Mouse (Mus musculus) hindbrain, embryonic 11.5 days (tissue): ENCODE results near the gene Rnf157. TPM values are rescaled to one million over a fixed set of nuclear protein-coding genes. Genes with fewer than 3 reads are reported as not detected.

ENCODE experiments used
- ATAC-seq: fragments of 200-750 bp; cut with Nextera tagmentation; 2 replicates; pipeline ENCODE4 v1.8.0; 2017; ENCODE audit warnings: mild to moderate bottlenecking, moderate TSS enrichment, moderate library complexity; ENCODE audit not compliant: low FRiP score
- DNase-seq: peaks from one replicate; pipeline ENCODE4 v3.0.0-alpha.2; 2015; ENCODE audit warnings: low spot score
- H3K27ac ChIP-seq: fragments of 300-500 bp; sonication (generic); 2 replicates; pipeline ENCODE4 v1.5.1; 2014; ENCODE audit warnings: mild to moderate bottlenecking, low read depth, low read length
- H3K27me3 ChIP-seq: fragments of 300-500 bp; sonication (generic); 2 replicates; pipeline ENCODE4 v1.6.1; 2014; ENCODE audit warnings: mild to moderate bottlenecking, low read length, moderate library complexity, mixed read lengths; ENCODE audit not compliant: control insufficient read depth, insufficient read depth
- H3K36me3 ChIP-seq: fragments of 300-500 bp; sonication (generic); 2 replicates; pipeline ENCODE4 v1.6.1; 2014; ENCODE audit warnings: mild to moderate bottlenecking, low read length, moderate library complexity, mixed read lengths; ENCODE audit not compliant: control insufficient read depth, insufficient read depth
- H3K4me1 ChIP-seq: fragments of 300-500 bp; sonication (generic); replicated peaks from 2 replicates; pipeline ENCODE4 v1.6.1; 2014; ENCODE audit warnings: low read length, mixed read lengths; ENCODE audit not compliant: control insufficient read depth, insufficient read depth
- H3K4me2 ChIP-seq: fragments of 300-500 bp; sonication (generic); replicated peaks from 2 replicates; pipeline ENCODE4 v1.6.1; 2014; ENCODE audit warnings: mild to moderate bottlenecking, low read depth, low read length
- H3K4me3 ChIP-seq: fragments of 300-500 bp; sonication (generic); 2 replicates; pipeline ENCODE4 v1.5.1; 2014; ENCODE audit warnings: low read depth, low read length
- H3K9ac ChIP-seq: fragments of 300-500 bp; sonication (generic); 2 replicates; pipeline ENCODE4 v1.6.1; 2014; ENCODE audit warnings: low read depth, low read length
- H3K9me3 ChIP-seq: fragments of 300-500 bp; sonication (generic); 2 replicates; pipeline ENCODE4 v1.6.1; 2016; ENCODE audit warnings: low read length; ENCODE audit not compliant: control insufficient read depth
- WGBS: fragments of 180-500 bp; shearing (Covaris S2); extraction: QIAGEN DNeasy Blood & Tissue Kit; methylation state at CpG from one replicate; pipeline ENCODE4 v1.1.7; 2014; 5-methylcytosine and 5-hydroxymethylcytosine counted together
- polyA plus RNA-seq: library from polyadenylated mRNA; unstranded; fragments of >200 nt; fragmentation: Nextera tagmentation; extraction: Ambion mirVana; gene quantifications from 2 replicates; pipeline ENCODE4 v1.2.1, GENCODE M21; 2014

Gene Rnf157
- polyA plus RNA-seq, 1 experiment from 2014 or later: 16.0 TPM

DNA sequence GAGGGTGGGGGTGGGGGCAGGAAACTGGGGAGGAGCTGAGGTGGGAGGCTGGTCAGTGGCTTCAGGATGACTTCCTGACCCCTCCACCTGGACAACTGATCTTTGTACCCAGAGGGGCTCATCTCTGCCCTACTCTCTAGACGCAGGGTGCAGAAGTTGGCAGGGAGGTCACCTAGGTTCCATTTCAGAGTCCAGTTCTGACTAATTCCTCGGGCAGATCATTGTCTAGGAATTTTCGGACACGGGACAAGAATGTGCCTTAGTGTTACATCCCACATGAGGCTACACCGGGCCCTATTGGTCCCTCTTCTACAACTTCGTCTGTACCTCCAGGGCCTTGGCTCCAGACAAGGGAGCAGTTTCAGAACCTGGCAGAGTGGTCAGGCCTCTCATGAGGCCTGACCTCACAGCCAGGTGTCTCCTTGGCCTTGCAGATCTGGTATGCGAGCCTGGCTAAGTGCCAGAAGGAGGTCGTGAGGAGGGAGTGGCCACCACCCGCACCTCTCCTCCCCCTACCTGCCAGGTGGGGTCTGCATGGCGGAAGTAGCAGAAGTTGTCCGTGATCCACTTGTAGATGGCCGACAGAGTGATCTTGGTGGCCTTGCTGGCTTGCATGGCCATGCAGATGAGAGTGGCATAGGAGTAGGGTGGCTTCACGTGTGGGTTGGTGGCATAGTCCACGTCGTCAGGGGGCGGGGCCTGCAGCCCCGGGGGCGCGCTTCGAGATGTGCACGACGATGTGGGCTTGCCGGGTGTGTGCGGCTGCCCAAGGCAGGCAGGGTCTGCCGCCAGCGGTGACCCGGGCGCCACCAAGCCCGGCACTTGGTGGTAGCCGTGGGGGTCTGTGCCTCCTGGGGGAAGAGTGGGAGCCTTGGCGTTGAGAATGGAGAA is 79.1 kb downstream of the Rnf157 start:
- H3K4me1 ChIP-seq: peaks cover 44% of the 10 kb centered on the region
- H3K27me3 ChIP-seq: peaks cover 16% of the 10 kb centered on the region
- peak overlapping the region; percentile 40 for H3K4me3 ChIP-seq
- 28% methylated on average over 30 of the region's 31 CpGs for WGBS
- no peaks in the 10 kb centered on the region for H3K9me3 ChIP-seq
- DNase-seq (peak; percentile 31), ATAC-seq (no peak)
- peak overlapping the region; percentile 90 for H3K4me2 ChIP-seq
- H3K9ac ChIP-seq: no peak overlapping the region; the same call in 1 of the 2 replicates
- H3K36me3 ChIP-seq: 0 out of 2 replicates have a peak, but pooled peaks cover 2% of the 10 kb centered on the region
- H3K27ac ChIP-seq: no peak overlapping the region

DNA sequence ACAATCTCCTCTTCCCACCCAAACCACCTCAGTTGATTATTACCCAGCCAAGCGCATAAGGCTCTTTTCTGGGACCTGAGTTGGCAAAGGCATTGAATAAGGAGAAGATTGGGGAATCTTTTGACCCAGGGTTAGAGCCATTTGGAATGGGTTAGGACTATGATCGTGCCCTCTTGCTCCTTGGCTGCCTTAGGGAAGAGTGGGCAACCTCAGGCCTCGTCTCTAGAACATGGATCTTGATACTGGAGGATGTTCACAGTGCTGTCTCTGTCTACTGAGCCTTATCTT is 79.9 kb downstream of the Rnf157 start:
- peak overlapping the region; percentile 20; the same call in 1 of the 2 replicates for H3K4me2 ChIP-seq
- peaks cover 44% of the 10 kb centered on the region for H3K4me1 ChIP-seq
- WGBS: 70% methylated on average over 3 of the region's 3 CpGs
- peaks cover 16% of the 10 kb centered on the region for H3K27me3 ChIP-seq
- no peaks in the 10 kb centered on the region for H3K9me3 ChIP-seq
- H3K4me3 ChIP-seq: no peak overlapping the region
- peak overlapping the region; percentile 51; the same call in 1 of the 2 replicates for H3K27ac ChIP-seq
- 0 out of 2 replicates have a peak, but pooled peaks cover under 1% of the 10 kb centered on the region for H3K36me3 ChIP-seq
- DNase-seq: no peak
- ATAC-seq: no peak
- no peak overlapping the region for H3K9ac ChIP-seq

DNA sequence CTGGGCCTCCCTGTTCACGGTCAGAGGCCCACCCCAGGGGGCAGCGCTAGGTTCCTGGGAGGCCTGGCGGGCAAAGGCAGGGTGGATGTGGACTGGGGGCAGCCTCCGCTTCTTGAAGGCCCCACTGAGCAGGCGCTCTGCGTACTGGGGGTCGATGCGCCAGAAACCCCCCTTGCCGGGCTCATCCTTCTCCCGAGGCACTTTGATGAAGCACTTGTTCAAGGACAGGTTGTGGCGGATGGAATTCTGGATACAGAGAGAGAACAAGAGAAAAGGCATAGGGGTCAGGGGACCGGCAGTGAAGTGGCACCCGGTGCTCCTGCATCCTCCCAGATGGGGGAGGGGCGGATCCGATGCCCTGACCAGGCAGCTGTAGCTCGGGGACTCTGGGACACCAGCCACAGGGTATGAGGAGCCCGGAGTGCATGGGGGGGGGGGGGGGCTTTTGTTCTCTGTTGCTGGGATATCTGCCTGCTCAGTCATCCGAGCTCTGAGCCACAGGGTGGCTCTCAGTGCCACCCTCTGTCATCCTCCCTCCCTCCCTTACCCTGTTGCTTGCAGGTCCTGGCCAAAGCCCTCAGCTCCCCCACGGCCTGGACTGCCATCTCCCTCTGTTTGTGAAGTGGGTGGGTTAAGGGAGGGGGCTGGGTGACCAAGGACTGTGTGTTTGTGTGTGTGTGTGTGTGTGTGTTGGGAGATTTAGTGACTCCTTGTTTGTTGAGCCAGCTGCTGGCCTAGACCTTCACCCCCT is 80.4 kb downstream of the Rnf157 start:
- ATAC-seq (peak; percentile 75), DNase-seq (peak; percentile 76)
- Histone ChIP-seq H3K4me1 (peaks cover 44% of the 10 kb centered on the region), H3K36me3 (no peaks in the 10 kb centered on the region), H3K27ac (peak overlapping the region; percentile 86), H3K9ac (peak overlapping the region; percentile 34; the same call in 1 of the 2 replicates), H3K4me3 (no peak overlapping the region), H3K4me2 (peak overlapping the region; percentile 29), H3K27me3 (peaks cover 16% of the 10 kb centered on the region), H3K9me3 (no peaks in the 10 kb centered on the region)
- 24% methylated on average over 15 of the region's 19 CpGs for WGBS

DNA sequence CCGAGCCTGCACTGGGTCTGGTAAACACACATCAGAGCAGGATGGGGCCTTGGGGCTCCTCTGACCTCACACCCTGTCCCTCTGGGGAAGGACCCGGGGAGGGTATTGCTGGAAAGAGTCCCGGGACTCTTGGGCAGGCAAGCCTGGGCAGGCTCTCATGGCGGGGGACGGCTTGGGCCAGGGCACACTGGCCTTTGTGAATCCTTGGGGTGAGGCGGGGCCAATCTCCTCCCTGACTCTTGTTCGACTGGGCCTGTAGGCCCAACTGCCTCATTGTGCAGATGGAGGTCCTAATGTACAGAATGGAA is 82.7 kb downstream of the Rnf157 start:
- Histone ChIP-seq H3K4me1 (peaks cover 44% of the 10 kb centered on the region), H3K9me3 (no peaks in the 10 kb centered on the region), H3K9ac (no peak overlapping the region), H3K4me2 (no peak overlapping the region), H3K27ac (peak overlapping the region; percentile 66), H3K36me3 (no peaks in the 10 kb centered on the region), H3K4me3 (no peak overlapping the region), H3K27me3 (peaks cover 16% of the 10 kb centered on the region)
- ATAC-seq (no peak), DNase-seq (no peak)
- 59% methylated on average over 7 of the region's 7 CpGs for WGBS

DNA sequence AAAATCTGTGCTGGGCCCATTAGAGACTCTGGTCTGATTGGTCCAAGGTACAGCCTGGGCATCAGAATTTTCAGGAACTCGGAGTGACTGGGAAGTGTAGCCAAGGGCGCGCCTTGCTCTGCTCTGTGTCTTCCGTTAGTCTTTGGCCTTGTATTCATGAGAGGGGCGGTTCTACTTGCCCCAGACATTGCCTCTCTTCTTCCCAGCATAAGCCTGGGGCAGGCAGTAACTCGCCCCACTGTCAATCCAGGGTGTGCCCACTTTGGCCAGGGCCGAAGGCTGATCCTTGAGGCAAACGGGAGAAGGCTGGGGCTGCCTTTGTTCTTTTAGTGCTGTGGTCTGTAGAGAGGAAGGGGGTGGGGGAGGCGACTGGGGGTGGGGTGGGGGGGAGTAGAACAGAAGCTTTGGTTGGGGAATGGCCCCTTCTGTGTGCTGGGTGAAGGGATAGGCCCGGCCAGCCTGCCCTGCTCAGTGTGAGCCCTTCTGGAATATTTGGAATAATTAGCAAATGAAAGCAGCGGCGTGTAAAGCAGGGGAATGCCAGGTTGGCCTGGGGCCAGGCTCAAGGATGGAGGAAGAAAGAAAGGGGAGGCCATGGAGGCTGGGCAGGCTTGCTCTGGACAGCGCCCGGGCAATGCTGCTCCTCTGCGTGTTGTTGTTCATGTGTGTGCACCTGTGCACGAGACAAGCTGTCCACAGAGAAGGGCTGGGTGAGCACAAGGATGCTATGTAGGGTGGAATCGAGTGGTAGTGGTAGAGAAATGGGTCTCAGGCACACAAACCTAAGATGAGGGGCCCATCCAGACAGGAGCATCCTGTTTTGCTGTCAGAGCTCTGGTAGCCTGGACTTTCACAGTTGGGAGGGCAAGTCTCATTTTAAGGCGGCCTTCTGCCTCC is 83.3 kb downstream of the Rnf157 start:
- H3K27ac ChIP-seq: peak overlapping the region; percentile 66
- peaks cover 40% of the 10 kb centered on the region for H3K4me1 ChIP-seq

DNA sequence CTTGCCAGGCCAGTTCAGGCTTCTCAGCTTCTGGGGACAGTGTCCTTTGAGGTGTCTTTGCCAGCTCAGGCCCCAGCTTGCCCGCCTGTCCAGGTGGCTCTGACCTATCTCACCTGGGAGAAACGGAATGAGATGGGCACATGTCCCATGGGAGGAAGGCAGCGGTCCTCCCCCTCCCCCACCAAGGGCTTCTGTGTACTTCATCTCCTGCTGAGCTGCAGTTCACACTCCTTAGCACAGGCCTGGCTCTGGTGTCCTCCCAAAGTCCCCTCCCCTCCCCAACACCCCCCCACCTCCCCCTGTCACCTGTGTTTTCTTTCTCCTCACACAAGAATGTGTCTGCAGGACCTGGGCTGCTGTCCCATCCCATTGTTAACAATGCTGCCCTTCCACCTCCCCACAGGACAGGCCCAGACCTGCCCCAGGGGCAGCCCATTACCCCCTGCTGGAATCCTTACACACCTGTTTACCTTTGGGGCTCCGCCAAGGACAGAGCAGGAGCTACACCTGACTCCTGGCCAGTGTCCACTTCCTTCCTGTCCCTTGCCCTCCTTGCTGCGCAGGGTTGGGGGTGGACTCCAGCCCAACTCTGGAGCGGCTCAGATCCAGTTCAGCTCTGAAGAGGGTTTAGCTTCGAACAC is 85.7 kb downstream of the Rnf157 start:
- Histone ChIP-seq H3K4me3 (no peak overlapping the region), H3K27ac (no peak overlapping the region), H3K9me3 (no peaks in the 10 kb centered on the region), H3K9ac (no peak overlapping the region), H3K36me3 (no peaks in the 10 kb centered on the region), H3K27me3 (peaks cover 2% of the 10 kb centered on the region; the same call in 1 of the 2 replicates), H3K4me1 (peaks cover 18% of the 10 kb centered on the region), H3K4me2 (no peak overlapping the region)
- 70% methylated on average over 7 of the region's 7 CpGs for WGBS
- DNase-seq (no peak), ATAC-seq (no peak)

More for the DNA sequence above, 83.3 kb downstream of the Rnf157 start:
- peak; percentile 47 for DNase-seq
- no peaks in the 10 kb centered on the region for H3K36me3 ChIP-seq
- 0 out of 2 replicates have a peak overlapping the region, but pooled peaks have one; percentile 21 for H3K9ac ChIP-seq
- peak; percentile 61 for ATAC-seq
- H3K4me3 ChIP-seq: no peak overlapping the region
- no peak overlapping the region for H3K4me2 ChIP-seq
- H3K9me3 ChIP-seq: no peaks in the 10 kb centered on the region
- 45% methylated on average over 18 of the region's 18 CpGs for WGBS
- peaks cover 14% of the 10 kb centered on the region for H3K27me3 ChIP-seq

DNA sequence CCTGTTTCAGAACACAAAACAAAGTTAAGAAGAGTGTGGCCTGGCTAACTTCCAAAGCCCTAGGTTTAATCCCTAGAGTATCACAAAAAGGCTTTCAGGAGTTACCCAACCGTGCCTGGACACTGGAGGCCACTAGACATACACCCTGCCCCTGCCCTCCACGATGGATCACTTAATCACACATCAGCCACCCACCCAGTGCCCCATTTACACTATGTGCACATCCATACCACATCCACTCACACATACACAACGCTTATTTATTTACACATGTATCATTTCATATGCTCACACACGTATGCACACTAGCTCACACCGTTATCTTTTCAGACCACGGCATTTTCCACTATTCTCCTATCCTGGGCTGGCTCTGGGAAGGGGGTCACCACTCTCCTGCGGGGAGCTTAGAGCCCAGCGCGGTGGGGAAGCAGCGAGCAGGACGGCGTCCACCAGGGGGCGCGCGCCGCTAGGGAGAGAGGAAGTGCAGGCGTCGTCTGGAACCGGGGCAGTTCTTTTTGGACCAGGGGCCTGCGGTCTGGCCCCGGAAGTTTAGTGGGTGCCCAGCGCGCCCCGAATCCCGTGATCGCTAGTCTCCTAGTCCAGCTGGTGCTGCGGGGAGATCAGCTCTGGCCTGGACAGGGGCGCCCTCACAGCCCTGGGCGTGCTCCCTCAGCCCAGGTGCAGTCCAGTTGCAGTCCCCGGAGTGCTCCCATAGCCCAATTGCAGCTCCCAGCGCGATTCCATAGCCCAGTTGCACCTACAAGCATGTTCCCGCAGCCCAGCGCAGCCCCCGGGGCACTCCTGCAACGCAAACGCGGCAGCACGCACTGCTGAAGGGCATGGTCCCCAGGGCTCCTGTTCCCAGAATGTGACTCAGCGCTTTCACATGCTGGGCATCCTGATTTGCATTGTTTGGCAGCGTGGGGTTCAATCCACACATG is 93.8 kb downstream of the Rnf157 start:
- H3K27me3 ChIP-seq: no peaks in the 10 kb centered on the region
- DNase-seq (peak; percentile 94), ATAC-seq (peak; percentile 72)
- 2% methylated on average over 41 of the region's 41 CpGs for WGBS
- H3K4me2 ChIP-seq: peak overlapping the region; percentile 93
- no peaks in the 10 kb centered on the region for H3K36me3 ChIP-seq
- peak overlapping the region; percentile 66 for H3K9ac ChIP-seq
- H3K9me3 ChIP-seq: no peaks in the 10 kb centered on the region
- peak overlapping the region; percentile 32 for H3K4me3 ChIP-seq
- no peak overlapping the region for H3K27ac ChIP-seq
- peaks cover 2% of the 10 kb centered on the region; the same call in 1 of the 2 replicates for H3K4me1 ChIP-seq
